Mouse (Mus musculus): Measurements from ENCODE around the gene Serpina7.

Gene Serpina7

DNA sequence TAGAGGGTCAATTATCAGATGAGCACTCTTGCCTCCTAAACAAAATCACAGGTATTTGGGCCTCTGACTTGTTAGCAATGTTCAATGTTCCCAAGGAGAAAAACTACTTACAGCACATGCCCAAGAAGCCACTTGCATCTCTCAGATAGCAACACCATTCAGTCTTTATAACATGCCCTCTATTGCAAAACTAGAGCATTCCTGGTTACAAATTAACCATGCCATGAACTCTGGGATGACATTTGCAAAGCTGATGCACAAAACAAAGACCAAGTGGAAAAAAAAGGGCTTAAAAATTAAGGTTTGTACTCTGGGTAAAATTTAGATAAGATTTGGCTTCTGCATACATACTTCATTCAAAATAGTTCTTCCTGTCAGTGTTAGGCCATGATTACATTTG, at the start of gene Serpina7:
TSS of gene Serpina7 (minus strand) at position 160 of the 400 bp plus-strand sequence.
- DNase-seq = no peak

DNA sequence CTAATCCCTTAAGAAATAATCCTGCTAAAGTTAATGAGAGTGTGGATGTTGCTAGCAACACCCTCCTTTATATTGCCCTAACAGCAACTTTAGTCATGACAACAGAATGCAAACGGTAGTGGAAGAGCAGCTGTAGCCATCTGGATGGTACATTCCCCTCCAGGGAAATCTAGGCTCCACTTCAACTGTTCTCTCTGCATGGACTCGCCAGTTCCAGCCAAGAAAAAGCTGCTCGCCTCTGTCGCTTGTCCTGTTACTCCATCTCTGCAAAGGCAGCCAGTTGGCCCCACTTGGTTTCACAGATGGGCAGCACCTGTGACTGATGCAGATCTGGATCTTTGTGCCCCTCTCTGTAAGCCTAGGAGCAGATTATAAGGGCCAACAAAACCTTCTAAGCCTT, 49.0 kb upstream of the Serpina7 start:
- DNase-seq = no peak

DNA sequence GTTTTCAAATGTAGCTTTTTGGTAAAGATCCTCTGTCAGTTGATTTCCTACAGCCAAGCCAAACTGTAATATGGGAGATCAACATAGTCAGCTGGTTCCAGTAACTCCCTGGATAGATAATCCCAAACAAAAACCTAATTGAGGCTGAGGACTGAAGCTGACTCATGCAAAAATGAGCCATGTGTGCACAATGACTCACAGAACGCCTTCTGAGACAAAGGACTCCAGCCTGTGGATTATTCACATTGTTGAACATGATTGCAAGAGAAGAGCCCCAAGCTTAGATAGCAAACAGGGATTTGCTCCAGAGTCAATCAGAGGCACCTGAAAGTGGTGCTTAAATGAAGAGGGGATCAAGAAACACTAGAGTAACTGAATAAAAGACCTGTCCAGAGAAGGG, 12.2 kb upstream of the Serpina7 start:
- no peak for DNase-seq

DNA sequence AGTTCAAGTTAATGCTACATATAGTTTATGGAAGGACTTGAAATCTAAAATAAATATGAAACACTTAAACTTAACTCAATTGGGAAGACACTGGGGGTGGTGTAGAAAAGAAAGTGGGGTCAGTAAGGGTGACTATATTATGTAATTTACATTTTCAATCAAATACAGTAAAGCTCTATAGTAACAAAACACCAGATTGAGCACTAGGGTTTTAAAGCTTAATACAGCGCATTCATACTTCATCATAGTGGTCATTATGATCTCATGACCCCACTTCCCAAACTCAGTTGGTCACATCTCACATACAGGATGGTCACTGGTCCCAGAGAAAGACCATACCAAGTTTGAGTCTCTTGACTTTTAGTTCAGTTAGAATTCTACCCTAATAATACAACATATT, 907 bp upstream of the Serpina7 start, which contains the start of gene 4930513O06Rik:
TSS of gene 4930513O06Rik (plus strand) at position 301 of the 400 bp plus-strand sequence.
- no peak for DNase-seq

DNA sequence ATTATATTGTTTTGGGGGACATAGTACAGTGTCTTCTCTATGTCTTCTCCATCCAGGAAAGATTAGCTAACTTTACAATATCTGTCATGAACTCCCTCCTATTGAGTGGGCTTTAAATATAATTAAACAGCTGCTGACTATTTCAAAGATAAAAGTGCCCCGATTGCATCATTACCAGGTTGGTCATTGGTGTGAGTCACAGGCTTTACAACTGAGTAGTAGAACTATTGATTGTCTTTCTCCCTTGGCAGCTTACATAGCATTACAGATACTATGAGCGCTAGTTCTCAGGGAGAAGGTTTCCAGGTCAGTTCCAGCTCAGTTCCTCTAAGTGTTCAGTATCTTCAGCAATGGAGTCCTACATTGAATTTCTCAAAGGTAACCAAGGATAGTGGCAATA, 6.5 kb downstream of the Serpina7 start:
- no peak for DNase-seq

GRCm38 (mm10) chrX:139064078-139064477, 21.0 kb downstream of the Serpina7 start:
- DNase-seq = no peak

GRCm38 (mm10) chrX:139053149-139053548, 31.9 kb downstream of the Serpina7 start:
- DNase-seq = no peak

DNA sequence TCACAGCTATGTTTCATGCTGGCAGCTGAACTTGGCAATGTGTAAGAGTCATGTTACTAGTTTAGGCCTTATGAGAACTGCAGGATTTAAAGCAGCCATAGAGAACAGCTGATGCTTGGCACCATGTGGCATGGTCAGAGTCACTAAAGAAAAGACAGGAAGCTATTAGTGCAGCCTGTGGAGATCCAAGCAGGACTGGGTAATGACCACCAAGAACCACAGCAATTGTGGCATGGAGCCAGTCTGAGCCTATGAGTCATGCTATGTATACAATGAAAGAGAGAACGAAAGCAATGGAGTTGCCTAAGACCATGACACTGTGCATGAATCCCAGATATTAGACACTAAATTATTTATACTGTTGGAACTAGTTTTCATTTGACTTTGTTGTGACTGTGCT, 33.1 kb downstream of the Serpina7 start:
- DNase-seq = no peak

DNA sequence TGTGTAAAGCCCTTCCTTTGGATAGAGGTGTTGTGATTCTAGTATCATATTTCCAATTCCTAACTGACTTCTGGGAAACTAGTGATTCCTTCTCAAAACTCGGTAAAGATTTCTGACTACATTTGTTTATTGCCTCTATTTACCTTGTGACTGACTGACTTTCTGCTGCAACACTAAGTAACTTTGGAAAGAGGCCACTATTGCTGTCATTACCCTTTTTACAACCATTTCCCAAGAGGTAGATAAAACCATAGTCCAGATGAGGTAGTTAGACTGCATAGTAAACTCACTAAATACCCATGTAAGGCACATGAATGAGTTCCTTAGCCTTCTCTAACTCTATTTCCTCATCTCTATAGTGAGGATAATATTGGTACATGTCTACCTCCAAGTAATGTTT, 43.9 kb downstream of the Serpina7 start:
- no peak for DNase-seq

GRCm38 (mm10) chrX:139039314-139039713, 45.7 kb downstream of the Serpina7 start:
- DNase-seq = no peak

- DNase-seq = no peak
Measured at GRCm38 (mm10) chrX:139037666-139038065, 47.4 kb downstream of the Serpina7 start.

Measured in thymus, postnatal 14 days (tissue).